Mouse (Mus musculus) Patski (cell line): ENCODE measurements around the gene Dennd4b. TPM values are rescaled to one million over a fixed set of nuclear protein-coding genes. Genes with fewer than 3 reads are reported as not detected.

Experiments used
- ATAC-seq: fragments of 100-300 bp; one replicate; pipeline ENCODE4 v1.8.0; 2021
- CTCF ChIA-PET: fragments of 350-600 bp; sonication (Branson Sonifier 250); formaldehyde crosslinking; loops from one replicate; lab custom pipeline; 2022; ENCODE audit warnings: inconsistent platforms; lab: Charles Lee
- POLR2A ChIA-PET: fragments of 350-600 bp; sonication (Branson Sonifier 250); formaldehyde crosslinking; loops from one replicate; lab custom pipeline; 2022; ENCODE audit warnings: antibody characterized with exemption, inconsistent platforms; lab: Charles Lee
- DNase-seq: peaks from one replicate; pipeline ENCODE4 v3.0.0-alpha.2; 2011; ENCODE audit warnings: low read depth, low spot score
- H3K27me3 ChIP-seq: fragments of 371-371 bp; one replicate; pipeline ENCODE4 v1.5.1; 2021
- CTCF ChIP-seq: fragments of 100-300 bp; IDR thresholded peaks from one replicate; pipeline ENCODE4 v1.5.1; 2021
- in situ Hi-C: fragments of 300-500 bp; cut with MboI; formaldehyde crosslinking; loops from 3 replicates; pipeline ENCODE4 v1.11.1; 2018; ENCODE audit warnings: low pct_unique_long_range_greater_than_20kb, mixed read lengths
- polyA plus RNA-seq: library from polyadenylated mRNA; unstranded; gene quantifications from one replicate; pipeline ENCODE4 v1.2.3, GENCODE M21; 2021

The Dennd4b gene
- polyA plus RNA-seq, 1 experiment from 2014 or later: 14.1 TPM

DNA sequence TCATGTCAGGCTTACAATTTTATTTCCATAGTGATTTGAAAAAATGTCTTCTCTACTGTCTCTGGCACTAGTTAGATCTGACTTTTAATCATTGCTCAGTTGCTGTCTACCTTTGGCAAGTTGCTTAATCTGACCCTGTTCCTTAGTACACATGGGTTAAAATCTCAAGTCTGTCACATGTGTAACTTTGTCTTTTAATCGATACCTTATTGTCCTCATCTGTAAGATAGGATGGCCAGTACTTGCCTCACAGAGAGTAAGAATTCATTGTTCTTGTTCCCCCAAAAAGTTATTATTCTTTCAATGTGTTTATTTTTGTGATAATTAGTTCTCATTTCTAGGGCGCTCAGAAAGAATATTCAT lies 27.0 kb downstream of the Dennd4b start:
- H3K27me3 ChIP-seq: no peaks in the 10 kb centered on the region
- in situ Hi-C loops: no loop called here
- CTCF ChIA-PET: interaction anchor here (0.9 to 1.9 kb wide), 3 partner anchors 9 to 54 kb away, joined by 3 to 10 read pairs (median 4); no protein-coding TSS in a partner anchor
- no peak for TF ChIP-seq CTCF
- POLR2A ChIA-PET: interaction anchor here (0.6 to 1.2 kb wide), 6 partner anchors 8 to 143 kb away, joined by 3 to 5 read pairs (median 4); partner anchors contain the start of gene Dennd4b
- DNase-seq: no peak
- ATAC-seq: no peak

DNA sequence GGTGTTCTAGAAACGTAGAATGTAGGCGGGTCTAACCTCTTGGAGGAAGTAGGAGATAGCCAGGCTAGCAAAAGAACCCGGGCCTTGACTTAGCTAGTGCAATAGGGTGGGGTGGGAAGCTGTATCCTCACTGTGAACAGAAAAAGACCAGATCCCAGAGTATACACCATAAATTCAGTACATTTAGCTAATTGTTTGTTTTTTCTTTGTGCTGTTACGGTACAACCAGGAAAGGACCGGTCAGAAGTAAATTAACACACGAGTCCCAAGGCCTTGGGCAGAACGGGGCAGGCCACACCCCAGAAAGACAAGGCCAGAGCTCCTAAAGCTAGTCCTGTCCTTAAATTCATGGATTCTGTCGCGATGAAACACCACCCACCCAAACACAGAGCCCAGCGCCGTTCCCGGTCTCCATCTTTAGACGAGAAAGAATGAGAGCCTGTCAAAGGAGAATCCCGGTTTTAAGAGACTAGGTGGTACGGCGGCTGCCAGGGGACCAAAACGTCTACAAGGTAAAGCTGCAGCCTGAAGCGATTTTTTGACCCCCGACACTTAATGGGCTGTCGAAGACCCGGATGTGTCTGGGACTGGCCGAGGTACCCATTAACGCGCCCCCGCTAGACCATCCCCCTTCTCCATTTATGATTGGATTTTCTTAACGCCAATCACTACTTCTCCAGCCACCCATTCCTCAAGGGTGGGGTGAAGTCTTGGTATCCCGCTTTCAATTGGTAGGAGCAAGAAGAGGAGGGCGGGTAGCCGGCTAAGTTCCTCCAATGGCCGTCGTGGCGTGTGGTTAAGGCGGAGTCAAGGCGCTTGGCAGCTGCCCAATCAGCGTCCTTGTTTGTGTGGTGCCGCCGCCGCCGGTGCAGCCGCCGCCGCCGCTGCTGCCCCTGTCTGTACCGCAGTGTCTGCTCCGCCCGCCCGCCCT lies 27.6 kb downstream of the Dennd4b start, which contains the start of gene Gatad2b:
Gene Gatad2b (plus strand): TSS at position 834 of the 931 bp plus-strand sequence.
- peak; percentile 100 for DNase-seq
- ATAC-seq: peak; percentile 96
- ChIA-PET POLR2A (interaction anchor here (0.6 to 1.3 kb wide), 9 partner anchors 9 to 142 kb away, joined by 3 to 5 read pairs (median 4); partner anchors contain the start of gene Dennd4b), CTCF (interaction anchor here (0.9 to 1.9 kb wide), 5 partner anchors 9 to 131 kb away, joined by 3 to 10 read pairs (median 4); no protein-coding TSS in a partner anchor)
- TF ChIP-seq CTCF: no peak
- no peaks in the 10 kb centered on the region for H3K27me3 ChIP-seq
- in situ Hi-C loops: no loop called here

DNA sequence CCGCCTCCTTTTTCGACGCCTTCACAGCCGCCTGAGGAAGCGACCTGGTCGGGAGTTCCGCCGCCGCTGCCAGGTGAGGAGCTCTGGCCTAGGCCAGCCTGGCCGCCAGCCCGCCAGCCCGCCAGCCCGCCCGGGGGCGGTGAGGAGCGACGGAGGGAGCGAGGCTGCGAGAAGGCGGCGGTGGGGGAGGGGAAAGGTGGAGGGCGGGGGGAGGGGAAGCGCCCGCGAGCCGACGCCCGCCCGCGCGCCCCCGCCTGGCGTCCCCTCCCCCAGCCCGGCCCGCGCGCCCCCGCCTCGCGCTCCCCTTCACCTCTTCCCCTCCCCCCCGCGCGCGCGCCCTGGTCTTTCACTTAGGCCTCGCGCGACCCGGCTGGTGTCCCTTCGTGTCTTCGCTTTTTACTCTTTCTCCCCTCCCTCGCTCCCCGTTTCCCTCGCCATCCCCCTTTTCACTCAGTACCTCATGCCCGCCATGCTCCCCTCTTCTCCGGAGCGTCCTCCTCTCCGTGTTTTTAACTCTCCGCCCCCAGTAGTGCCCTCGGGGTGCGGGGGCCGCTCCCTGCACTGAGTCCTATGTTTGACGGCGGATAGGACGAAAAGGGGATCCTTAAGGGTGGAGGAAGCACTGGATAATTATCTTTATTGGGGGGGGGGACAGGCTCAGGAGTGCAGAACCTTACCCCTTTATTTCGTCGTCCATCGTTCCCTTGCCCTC lies 28.5 kb downstream of the Dennd4b start:
- ChIA-PET CTCF (interaction anchor here (1.2 to 1.9 kb wide), 4 partner anchors 10 to 130 kb away, joined by 3 to 10 read pairs (median 4); no protein-coding TSS in a partner anchor), POLR2A (interaction anchor here (0.6 to 1.3 kb wide), 5 partner anchors 16 to 62 kb away, joined by 3 to 5 read pairs (median 3); no protein-coding TSS in a partner anchor)
- ATAC-seq (peak; percentile 20), DNase-seq (peak; percentile 7)
- in situ Hi-C loops: no loop called here
- no peaks in the 10 kb centered on the region for H3K27me3 ChIP-seq
- TF ChIP-seq CTCF: no peak

DNA sequence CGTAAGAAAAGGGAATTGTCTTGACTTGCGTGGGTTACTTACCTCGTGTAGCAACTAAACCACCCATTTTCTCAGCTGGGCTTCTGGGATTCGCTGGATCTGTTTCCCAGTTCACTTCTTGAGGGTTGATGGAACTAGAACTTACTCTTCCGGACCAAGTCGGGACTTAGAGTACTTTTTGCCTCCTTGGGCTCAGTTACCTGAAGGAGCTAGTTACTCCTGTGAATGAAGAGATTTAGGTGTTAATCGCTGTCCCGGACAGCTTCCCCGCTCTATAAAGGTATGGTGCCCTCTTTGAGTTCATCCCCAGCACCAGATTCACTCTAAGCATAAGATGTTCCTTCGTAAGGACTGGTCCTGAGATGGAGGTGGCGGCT lies 29.1 kb downstream of the Dennd4b start:
- TF ChIP-seq CTCF: no peak
- no peak for ATAC-seq
- in situ Hi-C loops: no loop called here
- ChIA-PET POLR2A (interaction anchor here (1.0 kb wide), 1 partner anchor 22 kb away, joined by 3 read pairs; no protein-coding TSS in a partner anchor), CTCF (interaction anchor here (0.9 to 1.3 kb wide), 3 partner anchors 16 to 79 kb away, joined by 3 to 4 read pairs (median 3); no protein-coding TSS in a partner anchor)
- no peaks in the 10 kb centered on the region for H3K27me3 ChIP-seq
- DNase-seq: peak; percentile 6

DNA sequence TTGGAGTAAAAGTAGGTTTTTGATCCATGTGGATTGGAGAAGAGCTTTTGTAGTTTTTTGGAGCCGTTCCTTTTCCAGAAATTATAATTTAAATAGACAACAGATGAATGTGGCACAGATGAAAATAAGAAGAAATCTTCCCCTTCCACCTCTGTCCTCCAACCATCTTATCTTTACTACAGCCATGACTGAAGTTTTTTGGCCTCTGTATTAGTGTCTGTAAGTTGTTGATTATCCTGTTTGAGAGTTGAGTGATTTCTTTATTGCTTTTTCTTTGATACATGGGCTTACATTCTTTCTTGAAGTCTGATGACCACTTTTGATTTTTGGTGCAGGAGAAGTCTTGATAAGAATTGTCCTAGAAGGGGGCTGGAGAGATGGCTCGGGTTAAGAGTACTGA lies 29.7 kb downstream of the Dennd4b start:
- ChIA-PET CTCF (interaction anchor here (0.9 to 1.3 kb wide), 3 partner anchors 15 to 78 kb away, joined by 3 to 4 read pairs (median 3); no protein-coding TSS in a partner anchor), POLR2A (interaction anchor here (1.0 kb wide), 1 partner anchor 23 kb away, joined by 3 read pairs; no protein-coding TSS in a partner anchor)

DNA sequence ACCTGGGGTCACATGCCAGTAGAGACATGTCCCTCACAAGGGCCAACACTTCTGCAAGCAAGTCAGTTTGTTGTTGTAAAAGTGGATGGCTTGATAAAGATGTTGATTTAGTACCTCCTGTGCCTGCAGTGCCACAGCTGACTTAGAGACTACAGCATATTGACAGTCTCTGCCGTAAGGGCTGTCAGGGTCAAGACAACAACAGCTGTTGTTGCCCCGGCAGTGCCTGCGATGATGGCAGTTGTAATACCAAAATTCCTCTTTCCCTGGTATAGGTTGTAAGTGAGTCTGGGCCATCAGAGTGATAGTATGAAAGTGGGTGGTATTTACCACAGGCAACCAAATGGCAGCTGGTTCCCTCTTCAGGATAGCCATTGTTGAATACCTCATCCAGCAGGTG lies 40.8 kb downstream of the Dennd4b start:
- DNase-seq (no peak), ATAC-seq (no peak)
- no peak for TF ChIP-seq CTCF
- ChIA-PET POLR2A (no interaction called here), CTCF (interaction anchor here (1.4 kb wide), 1 partner anchor 8 kb away, joined by 3 read pairs; no protein-coding TSS in a partner anchor)
- H3K27me3 ChIP-seq: no peaks in the 10 kb centered on the region
- in situ Hi-C loops: no loop called here

More for the DNA sequence above, 29.7 kb downstream of the Dennd4b start:
- DNase-seq: no peak
- H3K27me3 ChIP-seq: no peaks in the 10 kb centered on the region
- no peak for ATAC-seq
- TF ChIP-seq CTCF: no peak
- in situ Hi-C loops: no loop called here

DNA sequence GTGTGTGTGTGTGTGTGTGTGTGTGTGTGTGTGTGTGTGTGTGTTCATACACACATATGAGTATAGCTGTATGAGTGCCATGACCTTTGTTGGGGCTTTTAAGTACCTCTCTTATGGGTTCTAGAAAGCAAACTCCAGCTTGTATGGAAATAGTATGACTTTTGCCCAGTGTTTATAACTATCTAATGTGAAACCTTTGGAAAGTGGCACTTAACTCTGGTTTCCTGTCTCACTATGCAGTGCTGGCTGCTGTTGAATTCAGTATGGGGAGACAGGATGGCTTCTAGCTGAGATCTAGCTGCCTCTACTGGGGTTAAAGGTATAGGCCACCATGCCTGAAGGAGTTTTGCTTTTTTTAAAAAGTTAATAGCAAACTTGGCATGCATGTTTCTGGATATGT lies 44.6 kb downstream of the Dennd4b start:
- TF ChIP-seq CTCF: no peak
- no peaks in the 10 kb centered on the region for H3K27me3 ChIP-seq
- DNase-seq (no peak), ATAC-seq (no peak)
- ChIA-PET CTCF (interaction anchor here (1.0 to 1.8 kb wide), 8 partner anchors 9 to 94 kb away, joined by 3 to 7 read pairs (median 4); no protein-coding TSS in a partner anchor), POLR2A (interaction anchor here (1.1 to 1.8 kb wide), 2 partner anchors 11 to 17 kb away, joined by 4 to 8 read pairs; partner anchors contain the start of gene Gatad2b)
- in situ Hi-C loops: no loop called here

DNA sequence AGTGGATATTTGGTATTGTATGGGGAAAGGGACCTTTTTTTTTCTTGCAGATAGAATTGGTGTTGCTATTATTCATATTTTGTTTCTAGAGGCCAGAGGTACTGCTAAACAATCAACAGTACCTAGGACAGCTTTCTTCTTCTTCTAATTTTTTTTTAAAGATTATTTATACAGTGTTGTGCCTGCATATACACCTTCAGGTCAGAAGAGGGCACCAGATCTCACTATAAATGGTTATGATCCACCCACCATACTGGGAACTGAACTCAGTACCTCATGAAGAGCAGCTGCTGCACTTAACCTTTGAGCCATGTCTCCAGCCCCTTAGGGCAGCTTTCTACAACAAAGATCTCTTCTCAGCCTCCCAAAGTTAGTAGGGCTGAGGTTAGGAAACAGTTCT lies 48.4 kb downstream of the Dennd4b start:
- ATAC-seq: no peak
- no peak for DNase-seq
- TF ChIP-seq CTCF: peak; percentile 68
- POLR2A ChIA-PET: interaction anchor here (0.6 to 1.1 kb wide), 2 partner anchors 12 to 368 kb away, joined by 3 read pairs; no protein-coding TSS in a partner anchor
- in situ Hi-C loops: no loop called here
- CTCF ChIA-PET: interaction anchor here (0.9 to 1.9 kb wide), 12 partner anchors 8 to 60 kb away, joined by 3 to 7 read pairs (median 4); no protein-coding TSS in a partner anchor
- H3K27me3 ChIP-seq: no peaks in the 10 kb centered on the region

DNA sequence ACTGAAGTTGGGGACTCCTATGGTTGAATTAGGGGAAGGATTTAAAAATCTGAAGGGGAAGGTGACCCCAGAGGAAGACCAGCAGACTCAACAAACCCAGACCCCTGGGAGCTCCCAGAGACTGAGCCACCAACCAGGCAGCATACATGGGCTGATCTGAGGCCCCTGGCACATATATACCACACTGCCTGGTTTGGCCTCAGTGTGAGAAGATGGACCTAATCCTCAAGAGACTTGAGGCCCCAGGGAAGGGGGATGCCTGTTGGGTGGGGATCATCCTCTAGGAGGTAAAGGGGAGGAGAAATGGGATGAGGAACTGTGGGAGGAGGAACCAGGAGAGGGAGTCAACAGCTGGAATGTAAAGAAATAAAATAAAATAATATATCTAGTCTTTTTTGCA lies 49.3 kb downstream of the Dennd4b start:
- no peaks in the 10 kb centered on the region for H3K27me3 ChIP-seq
- ATAC-seq (no peak), DNase-seq (no peak)
- ChIA-PET CTCF (interaction anchor here (0.9 to 1.9 kb wide), 5 partner anchors 21 to 59 kb away, joined by 3 to 7 read pairs (median 5); no protein-coding TSS in a partner anchor), POLR2A (interaction anchor here (1.1 kb wide), 1 partner anchor 13 kb away, joined by 3 read pairs; no protein-coding TSS in a partner anchor)
- in situ Hi-C loops: no loop called here
- TF ChIP-seq CTCF: no peak
